Mouse (Mus musculus) stomach, embryonic 14.5 days (tissue): ENCODE results near the gene Slc44a4. TPM values are rescaled to one million over a fixed set of nuclear protein-coding genes. Genes with fewer than 3 reads are reported as not detected.
A peak's percentile ranks its signal among the peaks of the same experiment; 100 is the strongest.

Experiments
- ATAC-seq: fragments of 200-750 bp; cut with Nextera tagmentation; 2 replicates; pipeline ENCODE4 v1.8.0; 2017; ENCODE audit warnings: low read depth, moderate TSS enrichment; ENCODE audit not compliant: insufficient number of reproducible peaks, insufficient read depth, low FRiP score
- H3K27ac ChIP-seq: fragments of 300-500 bp; sonication (generic); 2 replicates; pipeline ENCODE4 v1.5.1; 2014; ENCODE audit warnings: mild to moderate bottlenecking, low read length, moderate library complexity, mixed read lengths
- H3K27me3 ChIP-seq: fragments of 300-500 bp; sonication (generic); 2 replicates; pipeline ENCODE4 v1.6.1; 2014; ENCODE audit warnings: low read length, control low read depth, mixed read lengths; ENCODE audit not compliant: control insufficient read depth, insufficient read depth
- H3K36me3 ChIP-seq: fragments of 300-500 bp; sonication (generic); 2 replicates; pipeline ENCODE4 v1.6.1; 2014; ENCODE audit warnings: mild to moderate bottlenecking, control low read depth, low read length, moderate library complexity, mixed read lengths; ENCODE audit not compliant: control insufficient read depth, insufficient read depth
- H3K4me1 ChIP-seq: fragments of 300-500 bp; sonication (generic); 2 replicates; pipeline ENCODE4 v1.6.1; 2014; ENCODE audit warnings: low read length, control low read depth, mixed read lengths; ENCODE audit not compliant: control insufficient read depth, insufficient read depth
- H3K4me2 ChIP-seq: fragments of 300-500 bp; sonication (generic); replicated peaks from 2 replicates; pipeline ENCODE4 v1.6.1; 2014; ENCODE audit warnings: low read depth, low read length, control low read depth
- H3K4me3 ChIP-seq: fragments of 300-500 bp; sonication (generic); 2 replicates; pipeline ENCODE4 v1.5.1; 2014; ENCODE audit warnings: low read depth, low read length, control low read depth
- H3K9ac ChIP-seq: fragments of 300-500 bp; sonication (generic); replicated peaks from 2 replicates; pipeline ENCODE4 v1.6.1; 2014; ENCODE audit warnings: low read depth, mild to moderate bottlenecking, control low read depth, low read length, moderate library complexity, mixed read lengths
- H3K9me3 ChIP-seq: fragments of 300-500 bp; sonication (generic); 2 replicates; pipeline ENCODE4 v1.6.1; 2016; ENCODE audit warnings: low read depth, low read length, control low read depth; ENCODE audit not compliant: control insufficient read depth
- WGBS: fragments of 180-500 bp; shearing (Covaris S2); extraction: QIAGEN DNeasy Blood & Tissue Kit; methylation state at CpG from one replicate; pipeline ENCODE4 v1.1.7; 2014; 5-methylcytosine and 5-hydroxymethylcytosine counted together
- polyA plus RNA-seq: library from polyadenylated mRNA; unstranded; fragments of >200 nt; fragmentation: Nextera tagmentation; extraction: Ambion mirVana; gene quantifications from 2 replicates; pipeline ENCODE4 v1.2.1, GENCODE M21; 2014

Slc44a4 gene
- polyA plus RNA-seq, 1 experiment from 2014 or later: 5.3 TPM

DNA sequence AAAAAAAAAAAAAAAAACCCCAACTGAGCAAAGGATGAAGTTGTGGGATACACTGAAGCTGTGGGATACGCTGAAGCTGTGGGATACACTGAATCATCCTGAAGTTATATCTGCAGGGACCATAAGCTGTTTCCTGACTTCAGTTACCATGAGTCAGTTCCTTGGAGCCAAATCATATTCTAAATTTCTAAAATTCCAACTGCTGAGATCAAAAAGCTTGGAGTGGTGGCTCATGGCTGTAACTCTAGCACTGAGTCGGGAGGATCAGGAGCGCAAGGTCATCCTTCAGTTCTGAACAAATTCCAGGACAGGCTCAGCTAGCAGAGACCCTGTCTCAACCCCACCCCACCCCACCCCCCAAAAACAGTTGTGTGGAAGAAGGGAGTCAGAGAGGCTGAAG, 28.7 kb upstream of the Slc44a4 start:
- Histone ChIP-seq H3K9me3 (no peaks in the 10 kb centered on the region), H3K4me1 (no peaks in the 10 kb centered on the region), H3K36me3 (no peaks in the 10 kb centered on the region), H3K4me3 (no peak overlapping the region), H3K9ac (no peak overlapping the region), H3K4me2 (no peak overlapping the region), H3K27ac (no peak overlapping the region), H3K27me3 (no peaks in the 10 kb centered on the region)
- 78% methylated on average over 3 of the region's 3 CpGs for WGBS
- no peak for ATAC-seq

DNA sequence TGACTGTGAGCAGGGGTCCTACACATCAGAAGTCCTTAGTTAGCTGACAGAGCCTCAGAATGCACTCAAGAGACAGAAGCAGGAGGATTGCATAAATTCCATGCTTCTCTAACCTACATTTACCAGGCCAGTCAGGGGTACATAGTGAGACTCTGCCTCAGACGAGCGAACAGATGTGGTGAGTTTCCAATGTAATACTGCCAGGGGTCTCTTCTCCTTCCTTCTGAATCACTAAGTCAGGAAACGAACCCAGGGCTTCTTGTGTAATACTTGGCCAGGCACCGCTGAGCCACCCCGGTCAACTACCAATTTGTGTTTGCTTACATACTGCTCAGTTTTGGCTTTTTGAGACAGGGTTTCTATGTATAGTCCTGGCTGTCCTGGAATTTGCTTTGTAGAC, 26.3 kb upstream of the Slc44a4 start:
- ATAC-seq: no peak
- no peak overlapping the region for H3K4me3 ChIP-seq
- H3K27me3 ChIP-seq: no peaks in the 10 kb centered on the region
- H3K4me2 ChIP-seq: no peak overlapping the region
- H3K36me3 ChIP-seq: no peaks in the 10 kb centered on the region
- no peaks in the 10 kb centered on the region for H3K9me3 ChIP-seq
- H3K9ac ChIP-seq: no peak overlapping the region
- H3K27ac ChIP-seq: no peak overlapping the region
- H3K4me1 ChIP-seq: no peaks in the 10 kb centered on the region
- WGBS: 83% methylated on average over 5 of the region's 5 CpGs

DNA sequence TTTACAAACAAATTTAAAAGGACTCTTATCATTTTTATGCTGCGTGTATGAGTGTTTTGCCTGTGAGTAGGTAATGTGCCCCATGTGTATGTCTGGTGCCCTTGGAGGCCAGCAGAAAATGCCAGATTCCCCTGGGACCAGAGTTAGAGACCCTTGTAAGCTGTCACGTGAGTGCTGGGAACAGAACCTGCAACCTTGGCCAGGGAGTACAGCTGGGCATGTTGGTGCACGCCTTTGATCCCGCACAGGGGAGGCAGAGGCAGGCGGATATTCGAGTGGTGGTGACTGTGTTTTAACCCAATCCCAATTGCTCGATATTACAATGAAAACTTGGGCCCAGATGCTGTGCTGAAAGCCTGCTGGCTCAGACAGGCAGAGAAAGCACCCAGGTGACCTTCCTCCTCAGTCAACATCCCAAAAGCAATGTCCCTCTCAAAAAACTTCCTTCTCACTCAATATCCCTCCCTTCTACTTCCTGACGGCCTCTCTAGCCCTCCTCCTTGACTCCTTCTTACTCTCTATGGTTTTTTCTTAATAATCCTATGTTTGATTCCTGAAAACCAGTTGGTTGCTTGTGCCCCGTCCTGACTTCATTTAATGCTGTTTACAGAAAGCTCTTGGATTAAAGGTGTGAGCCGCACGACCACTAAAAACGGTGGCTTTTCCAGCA, 24.1 kb upstream of the Slc44a4 start:
- no peaks in the 10 kb centered on the region for H3K9me3 ChIP-seq
- H3K4me3 ChIP-seq: no peak overlapping the region
- no peaks in the 10 kb centered on the region for H3K36me3 ChIP-seq
- no peaks in the 10 kb centered on the region for H3K27me3 ChIP-seq
- no peak overlapping the region for H3K4me2 ChIP-seq
- ATAC-seq: no peak
- no peak overlapping the region for H3K27ac ChIP-seq
- 83% methylated on average over 12 of the region's 12 CpGs for WGBS
- H3K4me1 ChIP-seq: peaks cover 7% of the 10 kb centered on the region
- no peak overlapping the region for H3K9ac ChIP-seq

DNA sequence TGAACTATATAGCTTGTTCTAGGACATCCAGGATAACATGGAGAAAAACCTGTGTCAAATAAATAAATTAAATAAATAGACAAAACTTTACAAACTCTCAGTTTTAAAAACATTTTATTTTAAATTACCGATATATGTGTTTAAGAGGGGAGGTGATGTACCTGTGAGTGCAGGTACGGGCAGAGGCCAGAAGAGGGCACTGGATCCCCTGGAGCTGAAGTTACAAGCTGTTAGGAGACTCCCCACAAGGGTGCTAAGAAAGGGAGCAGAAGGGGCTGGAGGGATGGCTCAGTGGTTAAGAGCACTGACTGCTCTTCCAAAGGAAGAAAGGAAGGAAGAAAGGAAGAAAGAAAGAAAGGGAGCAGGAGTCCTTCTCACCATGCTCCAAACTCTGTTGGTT, 22.9 kb upstream of the Slc44a4 start:
- Histone ChIP-seq H3K36me3 (no peaks in the 10 kb centered on the region; the same call in 1 of the 2 replicates), H3K4me3 (no peak overlapping the region), H3K9me3 (no peaks in the 10 kb centered on the region), H3K27ac (no peak overlapping the region), H3K4me2 (no peak overlapping the region), H3K27me3 (no peaks in the 10 kb centered on the region), H3K4me1 (peaks cover 14% of the 10 kb centered on the region), H3K9ac (no peak overlapping the region)
- ATAC-seq: no peak
- 97% methylated on average over 2 of the region's 2 CpGs for WGBS

DNA sequence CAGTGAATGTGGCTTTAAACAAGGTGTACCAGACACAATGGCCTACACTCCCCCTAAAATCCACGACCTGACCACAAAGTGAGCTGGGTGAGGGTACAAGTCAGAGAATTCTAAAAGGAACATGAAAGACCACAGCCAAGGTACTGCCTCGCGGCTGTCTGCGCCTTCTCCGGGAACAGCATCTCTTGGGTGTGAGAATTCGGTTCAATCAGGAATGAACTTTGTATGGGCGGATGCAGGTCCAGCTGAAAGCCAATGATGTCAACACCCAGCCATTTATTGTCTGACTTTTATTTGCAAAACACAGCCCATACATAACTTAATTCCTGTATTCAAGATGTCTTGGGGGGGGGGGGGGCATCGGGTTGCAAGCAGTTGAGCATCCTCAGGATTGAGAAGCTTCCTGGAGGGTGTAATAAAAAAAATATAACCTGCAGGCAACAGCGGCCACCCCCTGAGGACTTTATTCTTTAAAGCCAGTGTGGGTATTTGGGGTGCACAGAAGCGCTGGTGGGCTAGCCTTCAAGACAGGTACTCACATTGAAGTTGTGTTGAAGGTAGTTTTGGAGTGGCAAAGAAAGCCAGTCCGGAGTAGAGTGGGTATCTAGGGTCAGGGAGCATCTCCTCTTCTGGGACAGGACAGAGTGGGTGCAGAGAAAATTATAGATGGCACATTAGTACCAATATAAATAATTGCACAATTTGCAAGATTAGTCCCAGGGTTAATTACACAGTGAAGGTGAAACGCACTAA, 21.0 kb upstream of the Slc44a4 start:
- no peaks in the 10 kb centered on the region; the same call in 1 of the 2 replicates for H3K36me3 ChIP-seq
- H3K4me1 ChIP-seq: peaks cover 22% of the 10 kb centered on the region
- H3K27ac ChIP-seq: peak overlapping the region; percentile 83
- no peaks in the 10 kb centered on the region for H3K9me3 ChIP-seq
- WGBS: 74% methylated on average over 12 of the region's 12 CpGs
- ATAC-seq: no peak
- H3K27me3 ChIP-seq: no peaks in the 10 kb centered on the region
- 0 out of 2 replicates have a peak overlapping the region, but pooled peaks have one; percentile 82 for H3K4me3 ChIP-seq
- no peak overlapping the region for H3K9ac ChIP-seq
- peak overlapping the region; percentile 84 for H3K4me2 ChIP-seq

DNA sequence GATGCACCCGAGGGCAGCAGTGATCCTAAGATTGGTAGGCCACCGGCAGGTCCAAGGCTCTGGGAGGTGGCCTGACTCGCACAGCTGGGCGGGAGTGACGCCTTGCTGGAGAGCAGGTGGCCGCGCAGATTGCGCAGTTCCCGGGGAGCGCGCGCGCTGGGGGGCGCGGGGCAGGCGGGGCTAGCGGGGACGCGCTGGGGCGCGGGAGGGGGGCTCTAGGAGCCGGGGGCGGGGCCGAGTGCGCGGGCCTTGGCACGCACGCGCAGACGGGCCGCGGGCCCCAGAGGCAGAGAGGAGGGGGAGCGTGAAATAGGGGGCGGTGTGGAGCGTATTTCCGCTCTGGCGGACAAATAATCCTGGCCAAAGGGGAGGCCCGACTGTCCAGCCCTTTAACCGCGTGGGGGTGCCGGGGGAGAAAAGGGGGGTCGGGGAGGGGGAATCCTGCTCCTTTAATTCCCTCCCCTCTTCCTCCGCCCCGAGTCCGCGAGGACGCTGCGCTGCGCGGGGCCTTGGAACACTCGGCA, 20.1 kb upstream of the Slc44a4 start:
- peak overlapping the region; percentile 87 for H3K9ac ChIP-seq
- peak overlapping the region; percentile 92 for H3K27ac ChIP-seq
- H3K27me3 ChIP-seq: no peaks in the 10 kb centered on the region
- peaks cover 22% of the 10 kb centered on the region for H3K4me1 ChIP-seq
- peak overlapping the region; percentile 82 for H3K4me3 ChIP-seq
- no peaks in the 10 kb centered on the region for H3K9me3 ChIP-seq
- no peaks in the 10 kb centered on the region; the same call in 1 of the 2 replicates for H3K36me3 ChIP-seq
- peak overlapping the region; percentile 84 for H3K4me2 ChIP-seq
- WGBS: 1% methylated on average over 37 of the region's 51 CpGs
- peak; percentile 92 for ATAC-seq

DNA sequence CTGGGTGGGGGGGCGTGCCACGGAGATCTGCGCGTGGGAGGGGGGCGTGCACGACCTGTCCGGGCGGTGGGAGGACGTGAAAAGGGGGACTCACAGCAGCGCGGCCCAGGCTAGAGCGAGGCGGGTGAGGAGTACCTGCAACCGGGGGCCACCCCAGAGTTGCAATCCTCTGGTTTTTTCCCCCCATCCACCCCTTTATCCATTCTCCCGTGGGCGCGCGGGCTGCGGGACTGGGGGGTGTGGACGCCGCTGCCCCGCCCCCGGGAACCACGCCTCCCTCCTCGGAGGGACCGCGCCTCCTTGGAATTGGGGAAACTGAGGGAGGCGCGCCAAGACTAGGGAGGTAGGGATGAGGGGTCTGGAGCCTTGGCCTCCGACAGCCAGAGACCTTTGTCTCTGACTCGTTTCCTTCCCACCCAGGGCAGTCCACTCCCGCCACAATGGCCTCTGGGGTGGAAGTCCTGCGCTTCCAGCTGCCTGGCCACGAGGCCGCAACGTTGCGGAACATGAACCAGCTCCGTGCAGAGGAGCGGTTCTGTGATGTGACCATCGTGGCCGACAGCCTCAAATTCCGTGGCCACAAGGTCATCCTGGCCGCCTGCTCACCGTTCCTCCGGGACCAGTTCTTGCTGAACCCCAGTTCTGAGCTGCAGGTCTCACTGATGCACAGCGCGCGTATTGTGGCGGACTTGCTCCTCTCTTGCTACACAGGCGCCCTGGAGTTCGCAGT, 19.3 kb upstream of the Slc44a4 start:
- 7% methylated on average over 38 of the region's 51 CpGs for WGBS
- no peaks in the 10 kb centered on the region; the same call in 1 of the 2 replicates for H3K36me3 ChIP-seq
- H3K9ac ChIP-seq: peak overlapping the region; percentile 87
- H3K4me3 ChIP-seq: peak overlapping the region; percentile 82
- H3K4me1 ChIP-seq: peaks cover 22% of the 10 kb centered on the region
- peak; percentile 5; the same call in 1 of the 2 replicates for ATAC-seq
- H3K9me3 ChIP-seq: no peaks in the 10 kb centered on the region
- H3K27ac ChIP-seq: peak overlapping the region; percentile 92
- no peaks in the 10 kb centered on the region for H3K27me3 ChIP-seq
- H3K4me2 ChIP-seq: peak overlapping the region; percentile 84

DNA sequence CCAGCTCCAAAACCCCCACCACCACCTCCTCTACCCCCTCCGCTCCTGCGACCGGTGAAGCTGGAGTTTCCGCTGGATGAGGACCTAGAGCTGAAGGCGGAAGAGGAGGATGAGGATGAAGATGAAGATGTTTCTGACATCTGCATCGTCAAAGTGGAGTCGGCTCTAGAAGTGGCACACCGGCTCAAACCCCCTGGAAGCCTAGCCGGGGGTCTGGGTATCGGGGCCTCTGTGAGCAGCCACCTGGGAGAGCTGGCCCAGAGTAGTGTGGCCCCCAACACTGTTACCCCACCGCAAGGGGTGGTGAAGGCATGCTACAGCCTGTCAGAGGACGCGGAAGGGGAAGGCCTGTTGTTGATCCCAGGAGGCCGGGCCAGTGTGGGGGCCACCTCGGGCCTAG, 18.5 kb upstream of the Slc44a4 start:
- H3K4me3 ChIP-seq: peak overlapping the region; percentile 82
- H3K27ac ChIP-seq: peak overlapping the region; percentile 92; the same call in 1 of the 2 replicates
- H3K4me2 ChIP-seq: peak overlapping the region; percentile 84
- no peak for ATAC-seq
- WGBS: 87% methylated on average over 15 of the region's 15 CpGs
- no peaks in the 10 kb centered on the region for H3K27me3 ChIP-seq
- H3K9me3 ChIP-seq: no peaks in the 10 kb centered on the region
- no peaks in the 10 kb centered on the region; the same call in 1 of the 2 replicates for H3K36me3 ChIP-seq
- no peak overlapping the region for H3K9ac ChIP-seq
- peaks cover 27% of the 10 kb centered on the region for H3K4me1 ChIP-seq
